Mouse (Mus musculus): ENCODE results near the gene Gys1.

DNA sequence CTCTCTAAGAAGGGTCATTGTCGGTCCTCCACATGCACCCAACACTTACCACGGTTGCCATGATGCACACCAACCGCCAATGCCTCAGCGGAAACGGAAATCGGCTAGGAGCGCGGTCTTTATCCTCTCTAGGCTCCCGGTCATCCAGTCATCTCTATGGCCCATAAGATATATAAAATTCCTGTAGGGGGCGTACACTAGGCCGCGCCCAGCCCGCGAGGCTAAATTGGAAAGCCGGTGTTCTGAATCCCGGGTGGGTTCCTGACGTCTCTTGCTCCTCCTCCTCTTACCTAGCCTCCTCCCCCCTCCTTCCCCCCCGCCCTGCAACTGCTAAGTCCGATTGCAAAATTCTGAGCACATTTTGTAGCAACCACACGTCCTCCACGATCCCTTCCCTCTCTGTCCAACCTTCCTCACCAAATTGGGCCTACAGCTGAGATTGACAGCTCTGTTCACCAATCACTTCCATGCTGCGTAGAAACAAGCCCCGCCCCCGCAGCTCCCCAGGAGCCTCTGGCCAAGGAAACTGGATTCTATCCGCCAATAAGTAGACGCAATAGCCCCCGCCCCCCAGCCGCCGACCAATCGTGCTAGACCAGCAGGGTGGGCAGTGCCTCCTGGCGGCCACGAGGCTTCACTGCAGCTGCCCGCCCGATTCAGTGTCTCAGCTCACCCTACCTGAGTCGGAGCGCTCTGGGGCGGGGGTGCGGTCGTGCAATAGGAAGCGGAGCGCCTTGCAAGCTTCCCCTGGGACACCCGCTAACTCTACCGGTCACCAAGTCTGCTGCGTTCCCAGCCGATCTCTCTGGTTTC, at the start of gene Gys1:
- TF ChIP-seq CTCF (IDR thresholded peaks at IDR 0.05; ENCODE audit: insufficient read depth, low read depth, low read length), result peak; percentile 82
- 0 out of 2 replicates have a peak, but pooled peaks have one; percentile 49 for TF ChIP-seq POLR2A (IDR thresholded peaks at IDR 0.05; ENCODE audit: insufficient read depth, low read depth, low read length)
